Mouse (Mus musculus): Measurements from ENCODE around the gene Bysl. TPM values are rescaled to one million over a fixed set of nuclear protein-coding genes. Genes with fewer than 3 reads are reported as not detected.

Gene Bysl
- polyA plus RNA-seq, 1 experiment from 2014 or later: 37.5 TPM

DNA sequence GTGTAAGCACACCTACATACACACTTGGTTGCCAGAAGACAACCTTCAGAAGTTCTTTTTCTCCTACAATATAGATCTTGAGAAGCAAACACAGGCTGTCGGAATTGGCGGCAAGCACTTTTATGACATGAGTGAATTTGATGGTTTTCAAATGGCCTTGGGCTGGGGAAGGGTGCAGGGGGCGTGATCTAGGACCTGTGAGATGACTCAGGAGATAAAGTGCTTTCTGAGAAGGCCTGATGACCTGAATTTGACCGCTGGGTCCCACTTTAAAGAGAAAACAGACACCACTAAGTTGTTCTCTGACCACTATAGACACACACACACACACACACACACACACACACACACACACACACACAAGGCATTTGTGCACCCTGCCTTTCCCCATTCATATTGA lies 30.3 kb downstream of the Bysl start:
- 90% methylated on average over 4 of the region's 4 CpGs for WGBS
- H3K4me3 ChIP-seq: no peak overlapping the region
- no peaks in the 10 kb centered on the region for H3K27me3 ChIP-seq
- no peak for ATAC-seq (ENCODE audit: low FRiP score, low read depth)
- no peak overlapping the region for H3K27ac ChIP-seq (replicated peaks)
- no peak overlapping the region for H3K9ac ChIP-seq
- H3K36me3 ChIP-seq: no peaks in the 10 kb centered on the region
- no peaks in the 10 kb centered on the region for H3K4me1 ChIP-seq (replicated peaks)
- H3K4me2 ChIP-seq: no peak overlapping the region
- H3K9me3 ChIP-seq: no peaks in the 10 kb centered on the region

DNA sequence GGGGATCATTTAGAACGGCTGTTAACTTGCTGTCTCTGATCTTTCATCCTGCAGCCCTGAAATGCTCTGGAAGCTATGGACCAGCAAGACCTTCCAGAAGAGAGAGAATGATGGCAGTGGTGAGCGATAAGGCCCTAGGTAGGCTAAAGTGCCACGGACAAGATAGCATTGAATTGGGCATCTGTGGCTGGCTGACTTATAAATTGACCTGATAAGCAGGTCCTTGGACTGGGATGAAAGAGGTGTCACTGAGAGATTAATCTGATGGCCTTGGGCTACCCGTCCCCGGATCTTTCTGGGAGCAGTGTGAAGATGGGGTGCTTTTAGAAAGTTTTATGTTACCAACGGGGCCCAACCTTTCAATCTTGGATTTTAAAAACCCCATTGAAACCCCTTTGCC lies 32.6 kb downstream of the Bysl start:
- no peaks in the 10 kb centered on the region for H3K4me1 ChIP-seq (replicated peaks)
- no peak overlapping the region for H3K4me3 ChIP-seq
- H3K36me3 ChIP-seq: no peaks in the 10 kb centered on the region
- no peak overlapping the region for H3K27ac ChIP-seq (replicated peaks)
- H3K4me2 ChIP-seq: no peak overlapping the region
- 87% methylated on average over 6 of the region's 6 CpGs for WGBS
- no peak overlapping the region for H3K9ac ChIP-seq
- H3K9me3 ChIP-seq: no peaks in the 10 kb centered on the region
- no peak for ATAC-seq (ENCODE audit: low FRiP score, low read depth)
- H3K27me3 ChIP-seq: no peaks in the 10 kb centered on the region

GRCm38 (mm10) chr17:47574830-47575229 lies 36.5 kb downstream of the Bysl start:
- H3K27ac ChIP-seq (replicated peaks): no peak overlapping the region
- H3K27me3 ChIP-seq: no peaks in the 10 kb centered on the region
- H3K4me2 ChIP-seq: no peak overlapping the region
- no peaks in the 10 kb centered on the region for H3K36me3 ChIP-seq
- no peaks in the 10 kb centered on the region for H3K9me3 ChIP-seq
- 66% methylated on average over 11 of the region's 11 CpGs for WGBS
- ATAC-seq (ENCODE audit: low FRiP score, low read depth): no peak
- no peak overlapping the region for H3K4me3 ChIP-seq
- no peaks in the 10 kb centered on the region for H3K4me1 ChIP-seq (replicated peaks)
- no peak overlapping the region for H3K9ac ChIP-seq

DNA sequence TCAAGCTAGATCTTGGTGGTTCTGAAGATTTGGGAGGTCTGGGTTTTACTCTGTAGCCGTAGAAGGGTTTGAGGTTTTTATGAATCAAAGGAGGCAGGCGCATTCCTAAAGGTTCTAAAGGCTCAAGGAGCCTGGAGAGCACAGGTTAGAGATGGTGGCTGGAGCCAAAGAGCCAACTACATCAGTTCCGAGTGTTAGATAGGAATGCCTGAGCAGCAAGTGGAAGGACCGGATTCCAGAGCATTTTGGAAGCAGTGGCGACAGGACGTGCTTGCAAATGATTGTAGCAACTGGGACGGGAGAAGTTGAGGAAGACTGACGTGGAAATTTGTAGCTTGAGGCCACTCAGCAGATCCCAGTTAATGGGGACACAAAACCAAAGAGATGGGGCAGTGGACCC lies 37.3 kb downstream of the Bysl start:
- Histone ChIP-seq H3K4me1 (replicated peaks) (no peaks in the 10 kb centered on the region), H3K4me3 (no peak overlapping the region), H3K27me3 (no peaks in the 10 kb centered on the region), H3K36me3 (no peaks in the 10 kb centered on the region), H3K4me2 (no peak overlapping the region), H3K9ac (no peak overlapping the region), H3K9me3 (no peaks in the 10 kb centered on the region), H3K27ac (replicated peaks) (no peak overlapping the region)
- ATAC-seq (ENCODE audit: low FRiP score, low read depth): no peak
- 84% methylated on average over 8 of the region's 8 CpGs for WGBS

- Histone ChIP-seq H3K9me3 (no peaks in the 10 kb centered on the region), H3K4me3 (no peak overlapping the region), H3K36me3 (no peaks in the 10 kb centered on the region), H3K27me3 (no peaks in the 10 kb centered on the region), H3K4me1 (replicated peaks) (no peaks in the 10 kb centered on the region), H3K9ac (no peak overlapping the region), H3K4me2 (no peak overlapping the region), H3K27ac (replicated peaks) (no peak overlapping the region)
- no peak for ATAC-seq (ENCODE audit: low FRiP score, low read depth)
Measured at GRCm38 (mm10) chr17:47572436-47572835, 38.9 kb downstream of the Bysl start.

DNA sequence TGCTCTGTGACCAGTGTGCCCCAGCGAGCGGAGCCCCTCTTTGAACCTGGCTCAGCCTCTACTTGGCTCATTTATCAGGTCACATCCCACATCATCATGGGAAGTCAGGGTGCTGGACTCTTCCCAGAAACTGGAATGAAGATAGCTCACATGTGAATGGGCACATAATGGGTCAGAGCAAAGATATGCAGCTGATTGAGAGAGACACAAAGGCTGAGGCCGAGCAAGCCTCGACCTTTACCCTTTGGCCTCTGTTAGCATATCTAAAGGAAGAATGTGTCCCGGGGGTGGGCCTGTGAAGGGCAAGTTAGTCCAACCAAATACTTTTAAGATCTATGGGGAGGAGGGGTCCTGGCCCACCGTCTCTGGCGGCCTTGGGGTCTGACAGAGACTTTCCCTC lies 39.7 kb downstream of the Bysl start:
- Histone ChIP-seq H3K36me3 (no peaks in the 10 kb centered on the region), H3K27ac (replicated peaks) (no peak overlapping the region), H3K4me3 (no peak overlapping the region), H3K4me2 (no peak overlapping the region), H3K9ac (no peak overlapping the region), H3K4me1 (replicated peaks) (no peaks in the 10 kb centered on the region), H3K9me3 (no peaks in the 10 kb centered on the region), H3K27me3 (no peaks in the 10 kb centered on the region)
- no peak for ATAC-seq (ENCODE audit: low FRiP score, low read depth)
- 17% methylated on average over 7 of the region's 7 CpGs for WGBS

- no peaks in the 10 kb centered on the region for H3K9me3 ChIP-seq
- 44% methylated on average over 10 of the region's 10 CpGs for WGBS
- no peak for ATAC-seq (ENCODE audit: low FRiP score, low read depth)
Measured at GRCm38 (mm10) chr17:47568951-47569527, 42.3 kb downstream of the Bysl start.

DNA sequence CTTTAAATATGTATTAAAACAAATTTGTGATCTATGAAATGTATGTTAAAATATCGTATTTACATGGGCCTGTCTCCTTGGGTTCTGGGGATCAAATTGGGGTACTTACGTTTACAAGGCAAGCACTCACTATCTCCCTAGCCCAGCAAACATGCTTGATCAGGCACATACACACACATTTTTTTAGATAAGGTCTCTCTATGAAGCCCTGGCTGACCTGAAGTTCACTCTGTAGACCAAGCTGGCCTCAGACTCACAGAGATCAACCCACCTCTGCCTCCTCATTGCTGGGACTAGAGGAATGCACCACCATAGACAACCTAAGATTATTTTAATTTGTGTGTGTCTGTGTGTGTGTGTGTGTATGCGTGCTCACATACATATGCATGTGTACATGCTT lies 42.9 kb downstream of the Bysl start:
- Histone ChIP-seq H3K27ac (replicated peaks) (no peak overlapping the region), H3K4me3 (no peak overlapping the region), H3K9ac (no peak overlapping the region), H3K9me3 (no peaks in the 10 kb centered on the region), H3K27me3 (no peaks in the 10 kb centered on the region), H3K36me3 (no peaks in the 10 kb centered on the region), H3K4me2 (no peak overlapping the region), H3K4me1 (replicated peaks) (no peaks in the 10 kb centered on the region)
- ATAC-seq (ENCODE audit: low FRiP score, low read depth): no peak
- 92% methylated on average over 3 of the region's 3 CpGs for WGBS

More at GRCm38 (mm10) chr17:47568951-47569527, 42.3 kb downstream of the Bysl start:
- H3K4me3 ChIP-seq: no peak overlapping the region
- H3K9ac ChIP-seq: no peak overlapping the region
- H3K4me1 ChIP-seq (replicated peaks): no peaks in the 10 kb centered on the region
- no peak overlapping the region for H3K27ac ChIP-seq (replicated peaks)
- H3K4me2 ChIP-seq: no peak overlapping the region
- no peaks in the 10 kb centered on the region for H3K36me3 ChIP-seq
- H3K27me3 ChIP-seq: no peaks in the 10 kb centered on the region

DNA sequence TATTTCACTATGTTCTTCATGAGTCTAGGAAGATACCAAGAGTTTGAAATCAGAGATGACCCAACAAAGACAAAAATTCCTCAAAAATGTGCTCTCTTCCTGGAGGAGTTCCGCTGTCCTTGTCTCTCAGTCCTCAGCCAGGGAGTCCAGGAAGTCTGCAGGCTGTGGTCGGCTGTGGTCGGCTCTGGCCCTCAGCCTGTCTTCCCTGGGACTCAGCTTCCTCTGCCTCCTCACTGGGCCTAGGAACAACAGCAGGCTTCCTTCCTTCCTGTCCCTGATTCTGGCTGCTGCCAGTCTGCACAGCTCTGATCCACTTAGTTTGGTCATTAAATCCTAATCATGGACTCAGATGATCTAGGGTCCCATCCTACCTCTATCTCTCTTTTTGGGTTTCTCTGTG lies 44.0 kb downstream of the Bysl start:
- Histone ChIP-seq H3K4me1 (replicated peaks) (no peaks in the 10 kb centered on the region), H3K9ac (no peak overlapping the region), H3K4me2 (no peak overlapping the region), H3K27ac (replicated peaks) (no peak overlapping the region), H3K27me3 (no peaks in the 10 kb centered on the region), H3K36me3 (no peaks in the 10 kb centered on the region), H3K4me3 (no peak overlapping the region), H3K9me3 (no peaks in the 10 kb centered on the region)
- WGBS: 66% methylated on average over 3 of the region's 3 CpGs
- no peak for ATAC-seq (ENCODE audit: low FRiP score, low read depth)

DNA sequence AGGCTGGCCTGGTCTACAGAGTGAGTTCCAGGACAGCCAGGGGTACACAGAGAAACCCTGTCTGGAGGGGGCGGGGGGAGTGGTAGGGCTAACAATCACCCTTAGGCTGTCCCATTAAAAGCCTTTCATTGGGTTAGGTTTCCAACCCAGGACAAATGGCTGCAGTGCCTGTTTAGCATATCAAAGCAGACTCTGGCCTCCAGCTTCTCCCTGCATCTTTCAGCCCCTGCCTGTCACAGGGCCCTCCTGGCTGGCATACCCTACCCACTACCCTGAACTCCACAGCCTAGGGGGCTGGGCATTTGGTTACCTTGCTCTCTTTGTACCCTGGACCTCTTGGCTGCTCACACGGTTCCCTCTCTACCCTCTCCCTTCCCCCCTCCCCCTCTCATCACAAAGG lies 45.2 kb downstream of the Bysl start:
- Histone ChIP-seq H3K27ac (replicated peaks) (no peak overlapping the region), H3K4me3 (no peak overlapping the region), H3K9ac (no peak overlapping the region), H3K4me1 (replicated peaks) (no peaks in the 10 kb centered on the region), H3K27me3 (no peaks in the 10 kb centered on the region), H3K4me2 (no peak overlapping the region), H3K36me3 (no peaks in the 10 kb centered on the region), H3K9me3 (no peaks in the 10 kb centered on the region)
- ATAC-seq (ENCODE audit: low FRiP score, low read depth): no peak
- 11% methylated on average over 2 of the region's 2 CpGs for WGBS

GRCm38 (mm10) chr17:47564612-47565011 lies 46.7 kb downstream of the Bysl start:
- no peaks in the 10 kb centered on the region for H3K9me3 ChIP-seq
- no peaks in the 10 kb centered on the region for H3K27me3 ChIP-seq
- H3K4me3 ChIP-seq: no peak overlapping the region
- WGBS: 88% methylated on average over 5 of the region's 5 CpGs
- H3K36me3 ChIP-seq: no peaks in the 10 kb centered on the region
- H3K27ac ChIP-seq (replicated peaks): no peak overlapping the region
- H3K9ac ChIP-seq: no peak overlapping the region
- no peak overlapping the region for H3K4me2 ChIP-seq
- H3K4me1 ChIP-seq (replicated peaks): no peaks in the 10 kb centered on the region
- no peak for ATAC-seq (ENCODE audit: low FRiP score, low read depth)

GRCm38 (mm10) chr17:47562875-47563274 lies 48.4 kb downstream of the Bysl start:
- no peak for ATAC-seq (ENCODE audit: low FRiP score, low read depth)
- H3K9me3 ChIP-seq: no peaks in the 10 kb centered on the region
- no peak overlapping the region for H3K9ac ChIP-seq
- H3K4me2 ChIP-seq: no peak overlapping the region
- no peaks in the 10 kb centered on the region for H3K4me1 ChIP-seq (replicated peaks)
- no peak overlapping the region for H3K27ac ChIP-seq (replicated peaks)
- no peak overlapping the region for H3K4me3 ChIP-seq
- no peaks in the 10 kb centered on the region for H3K27me3 ChIP-seq
- H3K36me3 ChIP-seq: no peaks in the 10 kb centered on the region
- 80% methylated on average over 6 of the region's 6 CpGs for WGBS

DNA sequence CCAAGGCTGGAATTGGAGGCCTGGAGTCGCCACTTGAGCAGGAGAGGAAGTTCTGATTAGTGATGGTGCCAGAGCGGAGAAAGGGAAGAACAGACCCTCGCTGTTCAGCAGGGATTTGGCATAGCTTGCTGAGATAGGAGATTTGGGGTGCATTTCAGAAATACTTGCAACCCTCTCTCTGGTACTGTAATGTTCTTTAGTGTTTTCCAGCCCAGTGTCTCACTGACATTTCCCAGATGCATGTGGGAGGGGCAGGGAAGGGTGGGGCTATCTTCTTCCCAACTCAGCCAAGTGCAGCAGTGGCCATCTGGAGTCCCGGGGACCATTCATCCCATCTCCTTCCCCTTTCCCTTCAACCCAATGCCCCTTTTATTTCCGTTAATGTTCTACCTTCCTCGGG lies 51.6 kb downstream of the Bysl start:
- WGBS: 69% methylated on average over 6 of the region's 6 CpGs
- Histone ChIP-seq H3K4me2 (no peak overlapping the region), H3K9me3 (no peaks in the 10 kb centered on the region), H3K27me3 (no peaks in the 10 kb centered on the region), H3K9ac (no peak overlapping the region), H3K4me1 (replicated peaks) (no peaks in the 10 kb centered on the region), H3K36me3 (no peaks in the 10 kb centered on the region), H3K4me3 (no peak overlapping the region), H3K27ac (replicated peaks) (no peak overlapping the region)
- ATAC-seq (ENCODE audit: low FRiP score, low read depth): no peak

Data from hindbrain, embryonic 15.5 days (tissue).